16 mouse cellular contexts compared by ENCODE assay signal in the genomic region with DNA sequence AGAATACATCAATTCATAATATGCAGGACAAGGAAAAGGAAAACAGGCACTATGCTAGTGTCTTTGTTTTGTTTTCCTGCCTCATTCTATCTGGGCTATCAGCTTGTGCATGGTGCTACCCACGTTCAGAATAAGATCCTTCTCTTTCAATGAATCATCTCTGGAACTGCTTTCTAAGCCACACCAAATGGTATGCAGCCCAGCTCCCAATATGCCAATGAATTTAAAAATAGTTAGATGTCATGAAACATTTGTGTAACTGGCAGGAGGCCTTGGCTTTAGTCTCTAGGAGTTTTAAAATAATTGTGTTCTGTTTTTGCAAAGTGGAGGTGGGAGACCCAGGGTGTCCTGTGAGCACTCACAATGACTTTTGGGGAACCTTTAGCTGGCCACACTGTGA.
"Had no signal": no experiment of that assay in that cellular context is flagged by ENCODE, and none has a peak within 500 bp of the region (broad histone marks: within the 10 kb centered on the region; RNA-seq: fewer than 3 reads in every experiment).

No protein-coding gene starts in this region.

- H3K9me3 ChIP-seq: limb, embryonic 10.5 days; liver, embryonic 15.5 days; midbrain, embryonic 10.5 days; neural tube, embryonic 13.5 days had no signal

- ATAC-seq: lung, postnatal 0 days had no signal

- H3K27ac ChIP-seq: limb, embryonic 10.5 days; liver, embryonic 15.5 days; midbrain, embryonic 10.5 days; neural tube, embryonic 13.5 days had no signal

- H3K4me1 ChIP-seq: limb, embryonic 10.5 days; liver, embryonic 15.5 days; midbrain, embryonic 10.5 days; neural tube, embryonic 13.5 days had no signal

- DNase-seq: kidney, adult 11 months; kidney, postnatal 10 days; kidney, postnatal 4 days; lung, adult 2 months; lung, postnatal 4 days; midbrain, embryonic 14.5 days; retina, postnatal 1 day; spleen, adult 18-20 months; thymus, adult 18-20 months; thymus, postnatal 14 days had no signal

- H3K4me2 ChIP-seq: liver, embryonic 11.5 days; liver, embryonic 15.5 days; neural tube, embryonic 13.5 days had no signal

- H3K4me3 ChIP-seq: limb, embryonic 10.5 days; liver, embryonic 15.5 days; midbrain, embryonic 10.5 days; neural tube, embryonic 13.5 days had no signal

- H3K36me3 ChIP-seq: limb, embryonic 10.5 days; liver, embryonic 15.5 days; midbrain, embryonic 10.5 days; neural tube, embryonic 13.5 days had no signal

- H3K27me3 ChIP-seq: liver, embryonic 15.5 days; neural tube, embryonic 13.5 days had no signal

- H3K9ac ChIP-seq: liver, embryonic 15.5 days; neural tube, embryonic 13.5 days had no signal
